Mouse (Mus musculus) adrenal gland, postnatal 25 days (tissue): Measurements from ENCODE around the gene Cbr1. TPM values are rescaled to one million over a fixed set of nuclear protein-coding genes. Genes with fewer than 3 reads are reported as not detected.

Source experiments
- DNase-seq: peaks from one replicate; pipeline ENCODE4 v3.0.0; 2021; ENCODE audit warnings: mixed read lengths
- long read RNA-seq: library from polyadenylated mRNA; stranded (forward); transcript quantifications from one replicate; pipeline ENCODE4 v2.0.0, GENCODE M21; 2021
- total RNA-seq: library from RNA; stranded (reverse); gene quantifications from 2 replicates; pipeline ENCODE4 v1.2.3, GENCODE M21; 2021

The Cbr1 gene
- total RNA-seq: 81.4 and 98.4 TPM in 2 replicates
- long read RNA-seq, transcript Cbr1-201 (3 exons, 1,237 nt): major isoform, 62 of 70 reads
- long read RNA-seq, partial matches to known transcripts: 1 of 70 reads
- long read RNA-seq, other reads (novel, unspliced or antisense): 5 of 70 reads

GRCm38 (mm10) chr16:93605553-93605952 lies at the start of gene Cbr1:
Gene Cbr1 (plus strand): TSS chr16:93605853.
- DNase-seq: no peak

GRCm38 (mm10) chr16:93557646-93558045 lies 48.0 kb upstream of the Cbr1 start:
- no peak for DNase-seq

- no peak for DNase-seq
Observed at GRCm38 (mm10) chr16:93558499-93558898, 47.2 kb upstream of the Cbr1 start.

- DNase-seq: no peak
Observed at GRCm38 (mm10) chr16:93572383-93572782, 33.3 kb upstream of the Cbr1 start.

- no peak for DNase-seq
Observed at GRCm38 (mm10) chr16:93573434-93573833, 32.2 kb upstream of the Cbr1 start.

- DNase-seq: no peak
Observed at GRCm38 (mm10) chr16:93574521-93575191, 31.0 kb upstream of the Cbr1 start.

- DNase-seq: no peak
Observed at GRCm38 (mm10) chr16:93575574-93575973, 30.1 kb upstream of the Cbr1 start.

- peak; percentile 83 for DNase-seq
Observed at GRCm38 (mm10) chr16:93576412-93577082, 29.1 kb upstream of the Cbr1 start.

- DNase-seq: no peak
Observed at GRCm38 (mm10) chr16:93578346-93579005, 27.2 kb upstream of the Cbr1 start.

- no peak for DNase-seq
Observed at GRCm38 (mm10) chr16:93581125-93581524, 24.5 kb upstream of the Cbr1 start.

- no peak for DNase-seq
Observed at GRCm38 (mm10) chr16:93584976-93585702, 20.5 kb upstream of the Cbr1 start.

- no peak for DNase-seq
Observed at GRCm38 (mm10) chr16:93585703-93586205, 19.9 kb upstream of the Cbr1 start.

- DNase-seq: no peak
Observed at GRCm38 (mm10) chr16:93586382-93586781, 19.3 kb upstream of the Cbr1 start.

- no peak for DNase-seq
Observed at GRCm38 (mm10) chr16:93588281-93588680, 17.4 kb upstream of the Cbr1 start.

GRCm38 (mm10) chr16:93590915-93591314 lies 14.7 kb upstream of the Cbr1 start:
- DNase-seq: no peak

- no peak for DNase-seq
Observed at GRCm38 (mm10) chr16:93591450-93592430, 13.9 kb upstream of the Cbr1 start.

- no peak for DNase-seq
Observed at GRCm38 (mm10) chr16:93592711-93593110, 12.9 kb upstream of the Cbr1 start.

- DNase-seq: peak; percentile 31
Observed at GRCm38 (mm10) chr16:93593406-93593805, 12.2 kb upstream of the Cbr1 start.

- no peak for DNase-seq
Observed at GRCm38 (mm10) chr16:93594448-93594847, 11.2 kb upstream of the Cbr1 start.

GRCm38 (mm10) chr16:93595766-93596165 lies 9.9 kb upstream of the Cbr1 start:
- DNase-seq: no peak

GRCm38 (mm10) chr16:93596807-93597206 lies 8.8 kb upstream of the Cbr1 start:
- no peak for DNase-seq
